Mouse (Mus musculus) lung, postnatal 0 days (tissue): ENCODE data around the gene Tmem163.

Experiments
- CTCF ChIP-seq: IDR thresholded peaks from 2 replicates; pipeline ENCODE4 v1.5.1; 2016; ENCODE audit warnings: antibody characterized with exemption, mild to moderate bottlenecking
- EP300 ChIP-seq: IDR thresholded peaks from 2 replicates; pipeline ENCODE4 v1.6.1; 2016; ENCODE audit warnings: antibody characterized with exemption, mild to moderate bottlenecking, control low read depth

- TF ChIP-seq EP300 (no peak), CTCF (no peak)
Observed at GRCm38 (mm10) chr1:127577981-127578380, 101.4 kb downstream of the Tmem163 start.
